Mouse (Mus musculus) right cerebral cortex, postnatal 10 days (tissue): ENCODE measurements around the gene Ddr2.

ENCODE experiments used
- DNase-seq, 2 experiments: peaks; one replicate each; pipeline ENCODE4 v3.0.0; 2021; ENCODE audit warnings: low spot score in 2 of 2

Gene Ddr2

GRCm38 (mm10) chr1:169948866-169949265 lies 161.7 kb downstream of the Ddr2 start:
- no peak for DNase-seq

- no peak for DNase-seq
Observed at GRCm38 (mm10) chr1:169948280-169948679, 162.3 kb downstream of the Ddr2 start.

- no peak for DNase-seq
Observed at GRCm38 (mm10) chr1:169947654-169948053, 162.9 kb downstream of the Ddr2 start.

GRCm38 (mm10) chr1:169946004-169946403 lies 164.6 kb downstream of the Ddr2 start:
- no peak for DNase-seq

GRCm38 (mm10) chr1:169939345-169939744 lies 171.2 kb downstream of the Ddr2 start:
- peak; percentile 68 to 74 for DNase-seq

- DNase-seq = peak; percentile 69 to 72
Observed at GRCm38 (mm10) chr1:169934005-169934725, 176.4 kb downstream of the Ddr2 start.

GRCm38 (mm10) chr1:169932122-169932746 lies 178.3 kb downstream of the Ddr2 start:
- DNase-seq = no peak

- no peak for DNase-seq
Observed at GRCm38 (mm10) chr1:169931698-169932097, 178.9 kb downstream of the Ddr2 start.

- peak; percentile 61 to 77 for DNase-seq
Observed at GRCm38 (mm10) chr1:169928454-169928971, 182.0 kb downstream of the Ddr2 start, which contains the start of gene Ccdc190. TSS of gene Ccdc190 (plus strand) at chr1:169928648.

GRCm38 (mm10) chr1:169927753-169928369 lies 182.7 kb downstream of the Ddr2 start:
- DNase-seq = no peak

- no peak for DNase-seq
Observed at GRCm38 (mm10) chr1:169924567-169924966, 186.0 kb downstream of the Ddr2 start.
